Mouse (Mus musculus) liver, embryonic 11.5 days (tissue): ENCODE results near the gene Fam110a. TPM values are rescaled to one million over a fixed set of nuclear protein-coding genes. Genes with fewer than 3 reads are reported as not detected.

Experiments used
- ATAC-seq: fragments of 200-750 bp; cut with Nextera tagmentation; replicated peaks from 2 replicates; pipeline ENCODE4 v1.8.0; 2017; ENCODE audit warnings: moderate number of reproducible peaks, mild to moderate bottlenecking, moderate TSS enrichment, moderate library complexity; ENCODE audit not compliant: low FRiP score
- DNase-seq: peaks from one replicate; pipeline ENCODE4 v3.0.0-alpha.2; 2017; ENCODE audit warnings: low spot score
- H3K27ac ChIP-seq: fragments of 300-500 bp; sonication (generic); 2 replicates; pipeline ENCODE4 v1.5.1; 2014; ENCODE audit warnings: mild to moderate bottlenecking, low read depth, low read length, control low read depth
- H3K27me3 ChIP-seq: fragments of 300-500 bp; sonication (generic); replicated peaks from 2 replicates; pipeline ENCODE4 v1.6.1; 2014; ENCODE audit warnings: low read length, mixed read lengths; ENCODE audit not compliant: control insufficient read depth, insufficient read depth
- H3K36me3 ChIP-seq: fragments of 300-500 bp; sonication (generic); 2 replicates; pipeline ENCODE4 v1.6.1; 2014; ENCODE audit warnings: mild to moderate bottlenecking, low read length, moderate library complexity, mixed read lengths; ENCODE audit not compliant: control insufficient read depth, insufficient read depth
- H3K4me1 ChIP-seq: fragments of 300-500 bp; sonication (generic); replicated peaks from 2 replicates; pipeline ENCODE4 v1.6.1; 2014; ENCODE audit warnings: low read length, mixed read lengths; ENCODE audit not compliant: control insufficient read depth, insufficient read depth
- H3K4me2 ChIP-seq: fragments of 300-500 bp; sonication (generic); 2 replicates; pipeline ENCODE4 v1.6.1; 2014; ENCODE audit warnings: mild to moderate bottlenecking, control low read depth, moderate library complexity
- H3K4me3 ChIP-seq: fragments of 300-500 bp; sonication (generic); 2 replicates; pipeline ENCODE4 v1.5.1; 2014; ENCODE audit warnings: low read depth, low read length, control low read depth
- H3K9ac ChIP-seq: fragments of 300-500 bp; sonication (generic); 2 replicates; pipeline ENCODE4 v1.6.1; 2014; ENCODE audit warnings: low read depth, low read length, control low read depth
- H3K9me3 ChIP-seq: fragments of 300-500 bp; sonication (generic); 2 replicates; pipeline ENCODE4 v1.6.1; 2016; ENCODE audit warnings: low read length, inconsistent platforms, mixed read lengths; ENCODE audit not compliant: control insufficient read depth
- WGBS: fragments of 180-500 bp; shearing (Covaris S2); extraction: QIAGEN DNeasy Blood & Tissue Kit; methylation state at CpG from one replicate; pipeline ENCODE4 v1.1.7; 2014; 5-methylcytosine and 5-hydroxymethylcytosine counted together
- polyA plus RNA-seq: library from polyadenylated mRNA; unstranded; fragments of >200 nt; fragmentation: Nextera tagmentation; extraction: Ambion mirVana; gene quantifications from 2 replicates; pipeline ENCODE4 v1.2.1, GENCODE M21; 2014

The Fam110a gene
- polyA plus RNA-seq, 1 experiment from 2014 or later, result 17.0 TPM

GRCm38 (mm10) chr2:151991446-151991845 lies 11.4 kb upstream of the Fam110a start:
- Histone ChIP-seq H3K27ac (no peak overlapping the region), H3K9me3 (no peaks in the 10 kb centered on the region), H3K9ac (no peak overlapping the region), H3K4me1 (0 out of 2 replicates have a peak, but pooled peaks cover 6% of the 10 kb centered on the region), H3K27me3 (peaks cover 18% of the 10 kb centered on the region), H3K4me2 (no peak overlapping the region), H3K4me3 (no peak overlapping the region), H3K36me3 (no peaks in the 10 kb centered on the region)
- ATAC-seq (no peak), DNase-seq (no peak)
- WGBS, result 44% methylated on average over 5 of the region's 5 CpGs

- DNase-seq (no peak), ATAC-seq (no peak)
- H3K4me3 ChIP-seq, result no peak overlapping the region
- no peak overlapping the region for H3K4me2 ChIP-seq
- H3K9me3 ChIP-seq, result no peaks in the 10 kb centered on the region
- H3K36me3 ChIP-seq, result no peaks in the 10 kb centered on the region
- H3K27ac ChIP-seq, result no peak overlapping the region
- H3K9ac ChIP-seq, result no peak overlapping the region
- peaks cover 16% of the 10 kb centered on the region for H3K27me3 ChIP-seq
- H3K4me1 ChIP-seq, result 0 out of 2 replicates have a peak, but pooled peaks cover 4% of the 10 kb centered on the region
- 34% methylated on average over 1 of the region's 1 CpGs for WGBS
Observed at GRCm38 (mm10) chr2:151990985-151991394, 11.0 kb upstream of the Fam110a start.

GRCm38 (mm10) chr2:151988978-151989377 lies 9.0 kb upstream of the Fam110a start:
- peaks cover 8% of the 10 kb centered on the region for H3K27me3 ChIP-seq
- no peak overlapping the region for H3K27ac ChIP-seq
- 67% methylated on average over 2 of the region's 2 CpGs for WGBS

GRCm38 (mm10) chr2:151986958-151987357 lies 6.9 kb upstream of the Fam110a start:
- no peaks in the 10 kb centered on the region for H3K36me3 ChIP-seq
- no peak for ATAC-seq

More at GRCm38 (mm10) chr2:151988978-151989377, 9.0 kb upstream of the Fam110a start:
- no peak for ATAC-seq
- Histone ChIP-seq H3K4me3 (no peak overlapping the region), H3K9ac (no peak overlapping the region), H3K4me1 (no peaks in the 10 kb centered on the region), H3K9me3 (no peaks in the 10 kb centered on the region), H3K36me3 (no peaks in the 10 kb centered on the region), H3K4me2 (no peak overlapping the region)
- no peak for DNase-seq

GRCm38 (mm10) chr2:151985426-151986172 lies 5.6 kb upstream of the Fam110a start:
- Histone ChIP-seq H3K36me3 (no peaks in the 10 kb centered on the region), H3K4me1 (no peaks in the 10 kb centered on the region; the same call in 1 of the 2 replicates), H3K27ac (no peak overlapping the region), H3K4me3 (no peak overlapping the region), H3K27me3 (no peaks in the 10 kb centered on the region), H3K4me2 (no peak overlapping the region), H3K9ac (no peak overlapping the region), H3K9me3 (no peaks in the 10 kb centered on the region)
- ATAC-seq (no peak), DNase-seq (no peak)
- WGBS, result 55% methylated on average over 7 of the region's 7 CpGs

More at GRCm38 (mm10) chr2:151986958-151987357, 6.9 kb upstream of the Fam110a start:
- Histone ChIP-seq H3K4me2 (no peak overlapping the region), H3K4me3 (no peak overlapping the region), H3K4me1 (no peaks in the 10 kb centered on the region), H3K27me3 (no peaks in the 10 kb centered on the region; the same call in 1 of the 2 replicates), H3K27ac (no peak overlapping the region), H3K9me3 (no peaks in the 10 kb centered on the region), H3K9ac (no peak overlapping the region)
- WGBS, result 62% methylated on average over 8 of the region's 8 CpGs
- no peak for DNase-seq

GRCm38 (mm10) chr2:151984019-151984418 lies 4.0 kb upstream of the Fam110a start:
- no peak for ATAC-seq
- H3K9me3 ChIP-seq, result no peaks in the 10 kb centered on the region
- H3K4me2 ChIP-seq, result no peak overlapping the region
- no peak overlapping the region for H3K4me3 ChIP-seq
- 77% methylated on average over 9 of the region's 9 CpGs for WGBS
- no peaks in the 10 kb centered on the region for H3K27me3 ChIP-seq
- no peak for DNase-seq
- H3K4me1 ChIP-seq, result peaks cover 6% of the 10 kb centered on the region; the same call in 1 of the 2 replicates
- H3K36me3 ChIP-seq, result no peaks in the 10 kb centered on the region
- no peak overlapping the region for H3K9ac ChIP-seq
- H3K27ac ChIP-seq, result no peak overlapping the region

GRCm38 (mm10) chr2:151982476-151982875 lies 2.5 kb upstream of the Fam110a start:
- H3K9ac ChIP-seq, result no peak overlapping the region
- no peaks in the 10 kb centered on the region for H3K36me3 ChIP-seq
- H3K4me1 ChIP-seq, result peaks cover 16% of the 10 kb centered on the region
- no peak overlapping the region for H3K4me3 ChIP-seq
- no peaks in the 10 kb centered on the region for H3K9me3 ChIP-seq
- no peak overlapping the region for H3K27ac ChIP-seq
- no peak for ATAC-seq
- H3K27me3 ChIP-seq, result no peaks in the 10 kb centered on the region
- no peak overlapping the region for H3K4me2 ChIP-seq
- DNase-seq, result no peak

- ATAC-seq, result no peak
- Histone ChIP-seq H3K4me1 (peaks cover 16% of the 10 kb centered on the region), H3K4me2 (no peak overlapping the region), H3K9me3 (no peaks in the 10 kb centered on the region), H3K27ac (no peak overlapping the region), H3K4me3 (no peak overlapping the region), H3K27me3 (no peaks in the 10 kb centered on the region), H3K9ac (no peak overlapping the region), H3K36me3 (no peaks in the 10 kb centered on the region)
- DNase-seq, result no peak
- 56% methylated on average over 6 of the region's 6 CpGs for WGBS
Observed at GRCm38 (mm10) chr2:151981268-151981667, 1.2 kb upstream of the Fam110a start.

GRCm38 (mm10) chr2:151980355-151980693 lies 305 bp upstream of the Fam110a start:
- DNase-seq, result no peak
- H3K36me3 ChIP-seq, result no peaks in the 10 kb centered on the region
- H3K9ac ChIP-seq, result peak overlapping the region; percentile 26; the same call in 1 of the 2 replicates
- peaks cover 16% of the 10 kb centered on the region for H3K4me1 ChIP-seq
- peak overlapping the region; percentile 83 for H3K4me2 ChIP-seq
- no peaks in the 10 kb centered on the region for H3K27me3 ChIP-seq
- peak overlapping the region; percentile 70 for H3K4me3 ChIP-seq
- 0 out of 2 replicates have a peak overlapping the region, but pooled peaks have one; percentile 36 for H3K27ac ChIP-seq
- no peak for ATAC-seq
- H3K9me3 ChIP-seq, result no peaks in the 10 kb centered on the region
- 40% methylated on average over 3 of the region's 3 CpGs for WGBS
